Mouse (Mus musculus): ENCODE data around the gene Accsl. TPM values are rescaled to one million over a fixed set of nuclear protein-coding genes. Genes with fewer than 3 reads are reported as not detected.

The Accsl gene
- polyA plus RNA-seq, 1 experiment from 2014 or later = not detected

DNA sequence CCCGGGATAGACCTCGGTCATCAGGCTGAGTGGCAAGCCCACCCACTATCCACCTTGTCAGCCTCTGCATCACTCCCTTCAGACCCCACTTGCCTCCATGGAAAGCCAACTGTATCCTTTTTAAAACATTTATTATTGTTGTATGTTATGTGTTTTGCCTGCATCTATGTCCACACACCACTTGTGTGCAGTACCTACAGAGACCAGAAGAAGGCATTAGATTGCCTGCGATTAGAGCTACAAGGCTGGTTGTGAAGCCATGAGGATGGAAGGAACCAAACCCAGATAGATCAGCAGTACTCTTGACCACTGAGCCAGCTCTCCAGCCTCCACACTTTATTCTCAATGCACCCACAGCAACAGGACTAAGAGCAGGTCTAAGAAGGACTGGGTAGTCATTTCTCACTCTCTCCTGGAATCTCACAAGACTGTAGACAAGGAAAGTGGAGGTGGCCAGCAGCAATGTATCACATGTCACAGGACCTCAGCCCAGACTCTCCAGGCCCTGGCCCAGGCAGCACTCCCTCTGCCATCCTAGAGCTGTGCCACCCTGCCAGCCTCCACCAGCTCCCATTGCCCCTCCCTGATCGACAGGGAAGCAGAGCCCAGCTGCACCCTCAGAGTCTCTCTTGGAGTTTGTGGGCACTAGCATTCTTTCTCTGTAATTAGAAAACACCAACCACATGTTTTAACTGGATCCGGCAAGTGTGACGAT is 62.3 kb downstream of the Accsl start:
- H3K4me3 ChIP-seq = no peak overlapping the region
- H3K9me3 ChIP-seq (replicated peaks) = no peaks in the 10 kb centered on the region
- peaks cover 31% of the 10 kb centered on the region for H3K36me3 ChIP-seq
- WGBS = 90% methylated on average over 6 of the region's 6 CpGs
- H3K27me3 ChIP-seq = no peaks in the 10 kb centered on the region
- no peak overlapping the region for H3K9ac ChIP-seq
- no peak overlapping the region for H3K4me2 ChIP-seq
- ATAC-seq (replicated peaks; ENCODE audit: insufficient number of reproducible peaks, insufficient read depth, low FRiP score, low read depth) = no peak
- H3K4me1 ChIP-seq (replicated peaks) = no peaks in the 10 kb centered on the region
- H3K27ac ChIP-seq = no peak overlapping the region

DNA sequence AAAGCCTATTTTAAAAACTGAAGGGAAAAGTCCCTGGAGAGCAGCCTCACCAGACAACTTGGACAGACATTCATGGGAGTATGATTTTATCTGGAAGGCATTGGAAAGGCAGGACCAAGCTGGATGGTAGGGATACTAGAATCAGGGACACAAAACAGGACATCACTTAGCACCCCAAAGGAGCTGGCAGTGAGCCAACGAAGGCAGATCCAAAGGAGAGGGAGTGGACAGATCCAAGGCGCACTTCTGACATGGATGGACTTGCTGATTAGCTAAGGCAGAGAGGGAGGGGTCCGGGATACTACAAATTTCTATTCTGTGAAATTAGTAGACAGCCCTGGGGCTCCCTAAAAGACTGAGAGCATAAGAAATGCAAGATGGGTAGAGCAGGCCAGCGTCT is 63.4 kb downstream of the Accsl start:
- WGBS = 66% methylated on average over 4 of the region's 4 CpGs
- Histone ChIP-seq H3K9ac (no peak overlapping the region), H3K4me2 (no peak overlapping the region)

More for the DNA sequence above, 63.4 kb downstream of the Accsl start:
- H3K36me3 ChIP-seq = peaks cover 24% of the 10 kb centered on the region
- no peak overlapping the region for H3K4me3 ChIP-seq
- H3K9me3 ChIP-seq (replicated peaks) = no peaks in the 10 kb centered on the region
- H3K4me1 ChIP-seq (replicated peaks) = no peaks in the 10 kb centered on the region
- H3K27ac ChIP-seq = no peak overlapping the region
- H3K27me3 ChIP-seq = no peaks in the 10 kb centered on the region
- ATAC-seq (replicated peaks; ENCODE audit: insufficient number of reproducible peaks, insufficient read depth, low FRiP score, low read depth) = no peak

Other genes with a start within 250 kb of the Accsl start
- 0.04 and 0.11 TPM in 2 replicates for gene Alx4, start 226.8 kb downstream of the Accsl start, polyA plus RNA-seq (2015; fragmentation: Nextera tagmentation; extraction: Ambion mirVana)
- 57.6 and 83.1 TPM in 2 replicates for gene Ext2, start 46.6 kb downstream of the Accsl start, polyA plus RNA-seq (2015; fragmentation: Nextera tagmentation; extraction: Ambion mirVana)
- gene Accs, start 19.2 kb downstream of the Accsl start, polyA plus RNA-seq (2015; fragmentation: Nextera tagmentation; extraction: Ambion mirVana) = 5.5 and 5.9 TPM in 2 replicates
- 7.6 and 9.4 TPM in 2 replicates for gene Gm13889, start 88.0 kb upstream of the Accsl start, polyA plus RNA-seq (2015; fragmentation: Nextera tagmentation; extraction: Ambion mirVana)
- not detected in 2 replicates for gene Gm27027, start 127.2 kb upstream of the Accsl start, polyA plus RNA-seq (2015; fragmentation: Nextera tagmentation; extraction: Ambion mirVana)
- gene Alkbh3, start 141.7 kb upstream of the Accsl start, polyA plus RNA-seq (2015; fragmentation: Nextera tagmentation; extraction: Ambion mirVana) = 59.2 and 64.7 TPM in 2 replicates